Mouse (Mus musculus): ENCODE results near the gene Phf12. TPM values are rescaled to one million over a fixed set of nuclear protein-coding genes. Genes with fewer than 3 reads are reported as not detected.

The Phf12 gene
- polyA plus RNA-seq, 2 experiments = 18.3 to 81.2 TPM

DNA sequence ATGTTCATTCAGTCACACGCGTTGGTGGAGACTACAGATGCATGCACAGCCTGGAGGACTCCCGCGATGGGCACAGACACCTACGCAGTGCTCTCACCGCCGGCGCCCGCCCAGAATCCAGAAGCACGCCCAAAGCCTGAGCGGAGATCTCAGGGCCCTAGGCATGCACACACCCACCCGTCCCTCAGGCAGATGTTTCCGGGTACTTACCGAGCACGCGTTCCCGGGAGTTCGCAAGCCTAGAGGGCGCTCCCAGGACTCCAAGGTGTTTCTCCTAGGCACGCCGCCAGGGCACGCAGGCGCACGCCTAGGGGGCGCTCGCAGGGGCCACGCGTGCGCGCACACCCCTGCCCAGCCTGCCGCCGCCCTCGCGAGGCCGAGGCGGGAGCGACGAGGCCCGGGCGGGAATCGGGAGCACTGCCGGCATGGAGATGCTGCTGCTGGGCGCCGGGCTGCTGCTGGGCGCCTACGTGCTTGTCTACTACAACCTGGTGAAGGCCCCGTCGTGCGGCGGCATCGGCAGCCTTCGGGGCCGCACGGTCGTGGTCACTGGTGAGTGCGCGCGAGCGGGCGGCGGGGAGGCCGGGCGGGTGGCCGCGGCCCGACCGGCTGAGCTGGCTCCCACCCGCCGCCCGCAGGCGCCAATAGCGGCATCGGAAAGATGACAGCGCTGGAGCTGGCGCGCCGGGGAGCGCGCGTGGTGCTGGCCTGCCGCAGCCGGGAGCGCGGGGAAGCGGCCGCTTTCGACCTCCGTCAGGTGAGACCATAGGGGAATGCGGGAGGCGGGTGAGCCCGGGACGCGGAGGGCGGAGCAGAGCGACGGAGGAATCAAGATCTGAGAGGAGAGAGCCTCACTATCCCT is 49.6 kb downstream of the Phf12 start, which contains the start of gene Dhrs13:
Gene Dhrs13, plus strand, starts transcription at position 334 of the 862 bp plus-strand sequence.
- peak within 1 kb of the TSS; percentile 81 for H3K9ac ChIP-seq (ENCODE audit: low read depth, low read length, severe bottlenecking)
- H3K4me3 ChIP-seq (replicated peaks; ENCODE audit: low read length) = peak within 1 kb of the TSS; percentile 68
- peak within 1 kb of the TSS; percentile 87 for H3K27ac ChIP-seq (replicated peaks; ENCODE audit: low read depth, low read length)
- H3K9me3 ChIP-seq (ENCODE audit: control insufficient read depth, low read length) = no peaks in the 10 kb centered on the region
- WGBS = under 1% methylated on average over 69 of the region's 96 CpGs
- H3K36me3 ChIP-seq (ENCODE audit: control insufficient read depth, insufficient read depth, low read length) = peaks cover 46% of the 10 kb centered on the region
- H3K4me1 ChIP-seq (ENCODE audit: control insufficient read depth, insufficient read depth, low read length) = peaks cover 9% of the 10 kb centered on the region
- H3K27me3 ChIP-seq (ENCODE audit: control insufficient read depth, insufficient read depth, low read length) = no peaks in the 10 kb centered on the region
- ATAC-seq (ENCODE audit: low FRiP score, low read depth) (peak; percentile 91), DNase-seq (ENCODE audit: low spot score) (peak; percentile 82)
- peak within 1 kb of the TSS; percentile 72 for H3K4me2 ChIP-seq (replicated peaks; ENCODE audit: low read depth, low read length, severe bottlenecking)
- TF ChIP-seq POLR2A (IDR thresholded peaks at IDR 0.05; ENCODE audit: borderline replicate concordance, extremely low read depth, insufficient read depth, insufficient read length) = 0 out of 2 replicates have a peak, but pooled peaks have one; percentile 64

GRCm38 (mm10) chr11:78032809-78033195 is 50.2 kb downstream of the Phf12 start:
- Histone ChIP-seq H3K27ac (replicated peaks; ENCODE audit: low read depth, low read length) (0 out of 2 replicates have a peak overlapping the region, but pooled peaks have one; percentile 87), H3K4me3 (replicated peaks; ENCODE audit: low read length) (peak overlapping the region; percentile 68), H3K4me2 (replicated peaks; ENCODE audit: low read depth, low read length, severe bottlenecking) (peak overlapping the region; percentile 72), H3K4me1 (ENCODE audit: control insufficient read depth, insufficient read depth, low read length) (peaks cover 13% of the 10 kb centered on the region), H3K36me3 (ENCODE audit: control insufficient read depth, insufficient read depth, low read length) (peaks cover 40% of the 10 kb centered on the region), H3K9ac (ENCODE audit: low read depth, low read length, severe bottlenecking) (peak overlapping the region; percentile 81), H3K9me3 (ENCODE audit: control insufficient read depth, low read length) (no peaks in the 10 kb centered on the region), H3K27me3 (ENCODE audit: control insufficient read depth, insufficient read depth, low read length) (no peaks in the 10 kb centered on the region)
- DNase-seq (ENCODE audit: low spot score) = no peak
- no peak for TF ChIP-seq POLR2A (IDR thresholded peaks at IDR 0.05; ENCODE audit: borderline replicate concordance, extremely low read depth, insufficient read depth, insufficient read length)
- ATAC-seq (ENCODE audit: low FRiP score, low read depth) = no peak
- WGBS = 12% methylated on average over 5 of the region's 5 CpGs

DNA sequence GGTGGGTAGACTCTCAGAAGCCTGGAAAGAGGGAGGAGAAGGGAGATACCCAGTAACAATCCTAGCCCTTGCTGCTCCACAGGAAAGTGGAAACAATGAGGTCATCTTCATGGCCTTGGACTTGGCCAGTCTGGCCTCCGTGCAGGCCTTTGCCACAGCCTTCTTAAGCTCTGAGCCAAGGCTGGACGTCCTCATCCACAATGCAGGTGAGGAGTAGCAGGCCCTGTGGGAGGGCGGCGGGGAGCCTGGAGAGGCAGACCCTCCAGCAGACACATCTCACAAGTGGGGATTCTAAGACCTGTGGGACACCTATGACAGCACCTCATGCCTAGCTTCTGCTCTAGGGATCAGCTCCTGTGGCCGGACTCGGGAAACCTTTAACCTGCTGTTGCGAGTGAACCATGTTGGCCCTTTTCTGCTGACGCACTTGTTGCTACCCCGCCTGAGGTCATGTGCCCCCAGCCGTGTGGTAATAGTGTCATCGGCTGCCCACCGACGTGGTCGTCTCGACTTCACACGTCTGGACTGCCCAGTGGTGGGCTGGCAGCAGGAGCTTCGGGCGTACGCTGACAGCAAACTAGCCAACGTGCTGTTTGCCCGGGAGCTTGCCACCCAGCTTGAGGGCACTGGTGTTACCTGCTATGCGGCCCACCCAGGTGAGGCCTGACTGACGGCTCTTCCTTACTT is 51.5 kb downstream of the Phf12 start:
- Histone ChIP-seq H3K27ac (replicated peaks; ENCODE audit: low read depth, low read length) (no peak overlapping the region), H3K9me3 (ENCODE audit: control insufficient read depth, low read length) (no peaks in the 10 kb centered on the region), H3K36me3 (ENCODE audit: control insufficient read depth, insufficient read depth, low read length) (peaks cover 27% of the 10 kb centered on the region), H3K4me1 (ENCODE audit: control insufficient read depth, insufficient read depth, low read length) (peaks cover 20% of the 10 kb centered on the region), H3K4me2 (replicated peaks; ENCODE audit: low read depth, low read length, severe bottlenecking) (no peak overlapping the region), H3K4me3 (replicated peaks; ENCODE audit: low read length) (no peak overlapping the region), H3K27me3 (ENCODE audit: control insufficient read depth, insufficient read depth, low read length) (no peaks in the 10 kb centered on the region), H3K9ac (ENCODE audit: low read depth, low read length, severe bottlenecking) (no peak overlapping the region)
- no peak for DNase-seq (ENCODE audit: low spot score)
- ATAC-seq (ENCODE audit: low FRiP score, low read depth) = no peak
- WGBS = 92% methylated on average over 22 of the region's 23 CpGs
- no peak for TF ChIP-seq POLR2A (IDR thresholded peaks at IDR 0.05; ENCODE audit: borderline replicate concordance, extremely low read depth, insufficient read depth, insufficient read length)

GRCm38 (mm10) chr11:78036791-78037190 is 54.2 kb downstream of the Phf12 start:
- Histone ChIP-seq H3K36me3 (ENCODE audit: control insufficient read depth, insufficient read depth, low read length) (peaks cover 15% of the 10 kb centered on the region), H3K9me3 (ENCODE audit: control insufficient read depth, low read length) (no peaks in the 10 kb centered on the region), H3K27me3 (ENCODE audit: control insufficient read depth, insufficient read depth, low read length) (no peaks in the 10 kb centered on the region), H3K4me1 (ENCODE audit: control insufficient read depth, insufficient read depth, low read length) (peaks cover 17% of the 10 kb centered on the region), H3K9ac (ENCODE audit: low read depth, low read length, severe bottlenecking) (no peak overlapping the region), H3K4me2 (replicated peaks; ENCODE audit: low read depth, low read length, severe bottlenecking) (no peak overlapping the region), H3K27ac (replicated peaks; ENCODE audit: low read depth, low read length) (no peak overlapping the region), H3K4me3 (replicated peaks; ENCODE audit: low read length) (no peak overlapping the region)
- DNase-seq (ENCODE audit: low spot score) = no peak
- no peak for TF ChIP-seq POLR2A (IDR thresholded peaks at IDR 0.05; ENCODE audit: borderline replicate concordance, extremely low read depth, insufficient read depth, insufficient read length)
- ATAC-seq (ENCODE audit: low FRiP score, low read depth) = no peak
- WGBS = 84% methylated on average over 10 of the region's 10 CpGs

Data from limb, embryonic 14.5 days (tissue).